Mouse (Mus musculus) MEL (cell line): ENCODE results near the gene Fbxo21. TPM values are rescaled to one million over a fixed set of nuclear protein-coding genes. Genes with fewer than 3 reads are reported as not detected.

Experiments used
- DNase-seq: peaks from one replicate; pipeline ENCODE4 v3.0.0; 2011; ENCODE audit warnings: low read depth, low spot score
- H3K27ac ChIP-seq: 2 replicates; pipeline ENCODE4 v1.5.1; 2012; ENCODE audit warnings: low read depth, mild to moderate bottlenecking, control low read depth, low read length, moderate library complexity; ENCODE audit not compliant: control insufficient read depth
- H3K27me3 ChIP-seq, 2 experiments: fragments of 150-350 bp in 1 of 2; sonication (generic) in 1 of 2; 2 replicates each; pipeline ENCODE4 v1.6.1; 2012; ENCODE audit warnings: low read length in 2 of 2, mild to moderate bottlenecking in 2 of 2, improper control_type of control experiment in 1 of 2, moderate library complexity in 1 of 2; ENCODE audit not compliant: insufficient read depth in 2 of 2, control insufficient read depth in 1 of 2
- H3K36me3 ChIP-seq, 2 experiments: 2 replicates each; pipeline ENCODE4 v1.6.1; 2012 to 2014; ENCODE audit warnings: low read length in 2 of 2, improper control_type of control experiment in 1 of 2, inconsistent platforms in 1 of 2, mild to moderate bottlenecking in 1 of 2; ENCODE audit not compliant: insufficient read depth in 2 of 2, control insufficient read depth in 1 of 2
- H3K4me1 ChIP-seq, 2 experiments: fragments of 150-350 bp in 1 of 2; sonication (generic) in 1 of 2; 2 replicates each; pipeline ENCODE4 v1.6.1; 2012; ENCODE audit warnings: low read length in 2 of 2, improper control_type of control experiment in 1 of 2, mild to moderate bottlenecking in 1 of 2; ENCODE audit not compliant: insufficient read depth in 2 of 2, control insufficient read depth in 1 of 2
- H3K4me3 ChIP-seq, 2 experiments: fragments of 150-350 bp in 1 of 2; sonication (generic) in 1 of 2; 2 replicates each; pipeline ENCODE4 v1.5.1; 2012; ENCODE audit warnings: low read depth in 2 of 2, low read length in 2 of 2, mild to moderate bottlenecking in 2 of 2, moderate library complexity in 2 of 2, control low read depth in 1 of 2, improper control_type of control experiment in 1 of 2; ENCODE audit not compliant: control insufficient read depth in 1 of 2, insufficient read depth in 1 of 2
- H3K79me2 ChIP-seq: 2 replicates; pipeline ENCODE4 v1.6.1; 2012; ENCODE audit warnings: mild to moderate bottlenecking, low read length, moderate library complexity; ENCODE audit not compliant: control insufficient read depth, poor library complexity, insufficient read depth
- H3K9ac ChIP-seq: 2 replicates; pipeline ENCODE4 v1.6.1; 2012; ENCODE audit warnings: low read depth, mild to moderate bottlenecking, control low read depth, low read length, moderate library complexity; ENCODE audit not compliant: control insufficient read depth, poor library complexity, severe bottlenecking
- H3K9me3 ChIP-seq: fragments of 150-350 bp; sonication (generic); replicated peaks from 2 replicates; pipeline ENCODE4 v1.6.1; 2012; ENCODE audit warnings: mild to moderate bottlenecking, low read length, improper control_type of control experiment, moderate library complexity; ENCODE audit not compliant: insufficient read depth
- BHLHE40 ChIP-seq: IDR thresholded peaks from 2 replicates; pipeline ENCODE4 v1.6.1; 2012; ENCODE audit warnings: low read depth, mild to moderate bottlenecking, inconsistent platforms, low read length, improper control_type of control experiment, borderline replicate concordance
- CTCF ChIP-seq, 3 experiments: IDR thresholded peaks in 2 of 3; conservative IDR thresholded peaks in 1 of 3; 2 replicates each; pipeline ENCODE4 v1.5.1; 2011 to 2012; ENCODE audit warnings: low read length in 3 of 3, low read depth in 2 of 3, mild to moderate bottlenecking in 2 of 3, improper control_type of control experiment in 1 of 3, inconsistent platforms in 1 of 3, mixed read lengths in 1 of 3, moderate library complexity in 1 of 3; ENCODE audit not compliant: control insufficient read depth in 1 of 3, insufficient read depth in 1 of 3, poor library complexity in 1 of 3, severe bottlenecking in 1 of 3
- E2F4 ChIP-seq: IDR thresholded peaks from 2 replicates; pipeline ENCODE4 v1.6.1; 2011; ENCODE audit warnings: low read depth, low read length, improper control_type of control experiment, borderline replicate concordance
- ETS1 ChIP-seq: IDR thresholded peaks from 2 replicates; pipeline ENCODE4 v1.6.1; 2012; ENCODE audit warnings: low read depth, mild to moderate bottlenecking, inconsistent platforms, low read length, improper control_type of control experiment, moderate library complexity
- GABPA ChIP-seq: IDR thresholded peaks from 2 replicates; pipeline ENCODE4 v1.6.1; 2012; ENCODE audit warnings: low read depth, mild to moderate bottlenecking, inconsistent platforms, low read length, improper control_type of control experiment, moderate library complexity
- HCFC1 ChIP-seq: IDR thresholded peaks from 2 replicates; pipeline ENCODE4 v1.6.1; 2012; ENCODE audit warnings: low read depth, mild to moderate bottlenecking, inconsistent platforms, low read length, improper control_type of control experiment, moderate library complexity
- KAT2A ChIP-seq: conservative IDR thresholded peaks from 2 replicates; pipeline ENCODE4 v1.6.1; 2012; ENCODE audit warnings: low read depth, low read length, improper control_type of control experiment, inconsistent platforms
- MAX ChIP-seq: IDR thresholded peaks from 2 replicates; pipeline ENCODE4 v1.6.1; 2011; ENCODE audit warnings: low read length, improper control_type of control experiment
- MAZ ChIP-seq: IDR thresholded peaks from 2 replicates; pipeline ENCODE4 v1.6.1; 2012; ENCODE audit warnings: low read depth, mild to moderate bottlenecking, inconsistent platforms, low read length, improper control_type of control experiment
- MXI1 ChIP-seq: IDR thresholded peaks from 2 replicates; pipeline ENCODE4 v1.6.1; 2011; ENCODE audit warnings: mild to moderate bottlenecking, low read depth, low read length, improper control_type of control experiment
- POLR2A ChIP-seq, 2 experiments: IDR thresholded peaks; 2 replicates each; pipeline ENCODE4 v1.6.1; 2011 to 2012; ENCODE audit warnings: low read length in 2 of 2, mild to moderate bottlenecking in 2 of 2, control low read depth in 1 of 2, improper control_type of control experiment in 1 of 2, low read depth in 1 of 2, moderate library complexity in 1 of 2; ENCODE audit not compliant: control insufficient read depth in 1 of 2, insufficient read depth in 1 of 2, poor library complexity in 1 of 2
- POLR2AphosphoS2 ChIP-seq: IDR thresholded peaks from 2 replicates; pipeline ENCODE4 v1.6.1; 2011; ENCODE audit warnings: low read length, improper control_type of control experiment
- POLR2AphosphoS5 ChIP-seq: IDR thresholded peaks from 2 replicates; pipeline ENCODE4 v1.6.1; 2012; ENCODE audit warnings: low read depth, borderline replicate concordance, mild to moderate bottlenecking, inconsistent platforms, low read length, moderate library complexity, mixed read lengths
- SIN3A ChIP-seq: IDR thresholded peaks from 2 replicates; pipeline ENCODE4 v1.6.1; 2012; ENCODE audit warnings: low read length, improper control_type of control experiment, inconsistent platforms
- SMC3 ChIP-seq: IDR thresholded peaks from 2 replicates; pipeline ENCODE4 v1.6.1; 2011; ENCODE audit warnings: low read depth, low read length, improper control_type of control experiment
- TBP ChIP-seq: IDR thresholded peaks from 2 replicates; pipeline ENCODE4 v1.8.0; 2011; ENCODE audit warnings: low read depth, low read length, improper control_type of control experiment
- USF2 ChIP-seq, 2 experiments: IDR thresholded peaks; 2 replicates each; pipeline ENCODE4 v1.6.1; 2011 to 2012; ENCODE audit warnings: improper control_type of control experiment in 2 of 2, low read length in 2 of 2, borderline replicate concordance in 1 of 2, inconsistent platforms in 1 of 2, low read depth in 1 of 2, mild to moderate bottlenecking in 1 of 2; ENCODE audit not compliant: insufficient read depth in 1 of 2
- ZC3H11A ChIP-seq: IDR thresholded peaks from 2 replicates; pipeline ENCODE4 v1.6.1; 2012; ENCODE audit warnings: low read depth, mild to moderate bottlenecking, inconsistent platforms, low read length, improper control_type of control experiment
- ZKSCAN1 ChIP-seq: IDR thresholded peaks from 2 replicates; pipeline ENCODE4 v1.6.1; 2012; ENCODE audit warnings: low read depth, mild to moderate bottlenecking, inconsistent platforms, low read length, improper control_type of control experiment, moderate library complexity
- ZMIZ1 ChIP-seq: IDR thresholded peaks from 2 replicates; pipeline ENCODE4 v1.6.1; 2012; ENCODE audit warnings: low read depth, mild to moderate bottlenecking, inconsistent platforms, low read length, improper control_type of control experiment, moderate library complexity
- polyA plus RNA-seq, 2 experiments: library from polyadenylated mRNA; stranded (reverse) in 1 of 2; unstranded in 1 of 2; fragments of >175 nt in 1 of 2; fragments of >200 nt in 1 of 2; gene quantifications; 2 replicates each; pipeline versions ENCODE4 v1.2.1 to v1.2.4; 2012; ENCODE audit warnings: low replicate concordance in 2 of 2, low read depth in 1 of 2; ENCODE audit not compliant: insufficient read length in 2 of 2, insufficient read depth in 1 of 2, missing spikeins in 1 of 2
- total RNA-seq: library from RNA; depleted of rRNA; stranded (reverse); fragments of 300-350 nt; gene quantifications from 2 replicates; pipeline ENCODE4 v1.2.3, GENCODE M21; 2012

The Fbxo21 gene
- total and polyA plus RNA-seq, 3 experiments = 10.4 to 20.5 TPM; not detected in 1

DNA sequence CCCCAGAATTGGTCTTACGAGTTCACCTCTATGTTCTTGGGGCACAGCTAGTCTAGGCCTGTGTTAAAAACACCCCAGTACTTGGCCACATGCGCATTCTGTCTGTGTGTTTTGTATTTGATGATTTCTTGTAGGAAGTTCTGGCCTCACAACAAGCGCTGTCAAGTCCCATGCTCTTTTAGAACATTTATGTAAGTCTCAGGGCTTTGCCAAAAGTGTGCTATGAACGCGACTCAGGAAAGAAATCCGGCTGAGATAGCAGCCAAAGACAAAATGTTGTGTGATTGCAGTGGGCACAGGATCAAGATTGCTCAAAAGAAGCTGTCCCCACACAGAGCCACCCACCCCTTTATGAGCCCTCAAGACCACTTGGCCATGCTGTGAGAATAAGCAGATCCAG is 17.0 kb downstream of the Fbxo21 start:
- H3K27ac ChIP-seq = no peak overlapping the region
- no peak for DNase-seq
- H3K9ac ChIP-seq = no peak overlapping the region
- no peaks in the 10 kb centered on the region for H3K79me2 ChIP-seq
- no peaks in the 10 kb centered on the region for H3K4me1 ChIP-seq
- H3K9me3 ChIP-seq = no peaks in the 10 kb centered on the region
- H3K36me3 ChIP-seq = no peaks in the 10 kb centered on the region
- H3K4me3 ChIP-seq = no peak overlapping the region
- no peak for TF ChIP-seq MAZ
- no peak for TF ChIP-seq POLR2AphosphoS5
- no peak for TF ChIP-seq ETS1
- TF ChIP-seq CTCF (IDR thresholded peaks at IDR 0.05 in 2 of 3, conservative IDR thresholded peaks at IDR 0.05 in 1 of 3; ENCODE audit: control insufficient read depth in 1 of 3, insufficient read depth in 1 of 3, low read depth in 2 of 3, low read length in 3 of 3, poor library complexity in 1 of 3, severe bottlenecking in 1 of 3) = no peak
- no peak for TF ChIP-seq MAX
- TF ChIP-seq MXI1 = no peak
- H3K27me3 ChIP-seq = no peaks in the 10 kb centered on the region

DNA sequence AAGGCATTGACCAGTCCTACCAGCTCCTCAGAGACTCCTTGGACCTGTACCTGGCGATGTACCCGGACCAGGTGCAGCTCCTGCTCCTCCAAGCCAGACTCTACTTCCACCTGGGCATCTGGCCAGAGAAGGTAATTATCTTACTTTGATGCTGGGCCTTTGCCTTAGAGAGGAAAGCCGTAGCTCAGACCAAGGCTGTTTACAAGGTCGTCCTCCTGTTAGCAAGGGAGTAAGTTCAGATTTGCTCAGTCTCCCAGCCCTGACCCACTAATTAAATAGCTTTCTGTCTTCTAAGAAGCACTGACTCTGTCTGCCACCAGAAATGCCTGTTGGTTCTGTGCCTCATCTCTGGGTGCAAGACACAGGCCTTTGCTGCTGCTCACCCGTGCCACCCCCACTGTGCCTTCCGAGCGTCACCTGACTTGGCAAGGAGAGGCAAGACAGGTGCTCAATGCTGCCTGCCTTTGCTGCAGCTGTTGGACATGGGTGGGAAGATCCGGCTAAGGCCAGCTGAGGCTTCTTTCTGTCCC is 18.9 kb downstream of the Fbxo21 start:
- no peaks in the 10 kb centered on the region for H3K36me3 ChIP-seq
- no peak for TF ChIP-seq MAX
- TF ChIP-seq SIN3A = no peak
- TF ChIP-seq SMC3 = no peak
- no peak for TF ChIP-seq KAT2A
- no peak for TF ChIP-seq E2F4
- TF ChIP-seq BHLHE40 = no peak
- no peak for TF ChIP-seq GABPA
- no peak for TF ChIP-seq ZC3H11A
- TF ChIP-seq ZKSCAN1 = no peak
- no peak for TF ChIP-seq TBP
- no peak for TF ChIP-seq CTCF (IDR thresholded peaks at IDR 0.05 in 2 of 3, conservative IDR thresholded peaks at IDR 0.05 in 1 of 3; ENCODE audit: control insufficient read depth in 1 of 3, insufficient read depth in 1 of 3, low read depth in 2 of 3, low read length in 3 of 3, poor library complexity in 1 of 3, severe bottlenecking in 1 of 3)
- no peak for TF ChIP-seq HCFC1
- no peak for TF ChIP-seq ZMIZ1
- TF ChIP-seq POLR2AphosphoS2 = no peak
- no peak for TF ChIP-seq USF2 (IDR thresholded peaks at IDR 0.05; ENCODE audit: borderline replicate concordance in 1 of 2, insufficient read depth in 1 of 2, low read depth in 1 of 2, low read length in 2 of 2)
- TF ChIP-seq POLR2A (IDR thresholded peaks at IDR 0.05; ENCODE audit: control insufficient read depth in 1 of 2, insufficient read depth in 1 of 2, low read depth in 1 of 2, low read length in 2 of 2, poor library complexity in 1 of 2) = no peak
- TF ChIP-seq, all 39 proteins: peak for 0
- no peaks in the 10 kb centered on the region for H3K4me1 ChIP-seq

More for the DNA sequence above, 18.9 kb downstream of the Fbxo21 start:
- Histone ChIP-seq H3K4me3 (no peak overlapping the region), H3K79me2 (no peaks in the 10 kb centered on the region), H3K27me3 (no peaks in the 10 kb centered on the region), H3K9ac (no peak overlapping the region), H3K27ac (no peak overlapping the region), H3K9me3 (no peaks in the 10 kb centered on the region)
- DNase-seq = no peak
